Mouse (Mus musculus) fibroblast of lung, adult 2 months (primary cell): ENCODE measurements around the gene Cmtm6.

ENCODE experiments used
- DNase-seq: peaks from one replicate; pipeline ENCODE4 v3.0.0-alpha.2; 2011; ENCODE audit warnings: low read depth

Cmtm6 gene

GRCm38 (mm10) chr9:114729911-114730805, 758 bp upstream of the Cmtm6 start:
- no peak for DNase-seq

DNA sequence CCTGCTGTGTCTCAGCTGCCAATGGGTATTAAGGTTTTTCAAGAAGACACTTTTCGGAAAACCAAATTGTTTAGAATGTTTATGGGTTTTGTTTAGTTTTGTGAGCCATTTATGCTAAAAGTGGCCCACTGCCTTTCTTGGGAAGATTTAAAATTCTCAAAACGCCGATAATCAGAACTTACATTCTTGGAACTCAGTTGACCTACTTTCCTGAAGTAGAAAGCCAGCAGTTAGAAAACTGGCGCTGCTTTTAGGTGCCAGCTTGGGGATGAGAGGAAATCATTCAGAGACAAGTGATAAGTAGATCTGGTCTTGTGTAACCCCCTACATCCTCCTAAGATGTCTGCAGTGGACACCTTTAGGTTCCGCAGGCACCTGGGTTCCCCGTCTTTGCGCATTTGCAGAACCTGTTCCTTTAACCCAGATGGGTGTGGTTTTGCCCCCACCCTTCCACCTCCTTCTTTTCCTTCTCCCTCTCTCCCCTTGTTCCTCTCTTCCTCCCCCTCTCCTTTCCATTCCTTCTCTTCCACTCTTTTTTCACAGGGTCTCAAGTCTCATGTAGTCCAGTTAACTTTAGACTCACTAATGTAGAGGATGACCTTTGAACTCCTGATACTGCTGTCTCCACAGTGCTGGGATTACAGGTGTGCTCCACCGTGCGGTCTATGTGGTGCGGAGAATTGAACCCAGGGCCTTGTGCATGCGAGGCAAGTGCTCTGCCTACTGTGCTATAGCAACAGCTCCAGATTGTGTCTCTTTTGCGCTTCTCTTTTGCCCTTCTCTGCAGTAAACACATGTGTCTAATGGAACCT, 1.2 kb downstream of the Cmtm6 start:
- DNase-seq: no peak

- DNase-seq: no peak
These were observed 2.3 kb downstream of the Cmtm6 start for GRCm38 (mm10) chr9:114733238-114733637.

- DNase-seq: no peak
These were observed 5.5 kb downstream of the Cmtm6 start for GRCm38 (mm10) chr9:114736442-114736841.

- no peak for DNase-seq
These were observed 9.4 kb downstream of the Cmtm6 start for GRCm38 (mm10) chr9:114740336-114740735.

DNA sequence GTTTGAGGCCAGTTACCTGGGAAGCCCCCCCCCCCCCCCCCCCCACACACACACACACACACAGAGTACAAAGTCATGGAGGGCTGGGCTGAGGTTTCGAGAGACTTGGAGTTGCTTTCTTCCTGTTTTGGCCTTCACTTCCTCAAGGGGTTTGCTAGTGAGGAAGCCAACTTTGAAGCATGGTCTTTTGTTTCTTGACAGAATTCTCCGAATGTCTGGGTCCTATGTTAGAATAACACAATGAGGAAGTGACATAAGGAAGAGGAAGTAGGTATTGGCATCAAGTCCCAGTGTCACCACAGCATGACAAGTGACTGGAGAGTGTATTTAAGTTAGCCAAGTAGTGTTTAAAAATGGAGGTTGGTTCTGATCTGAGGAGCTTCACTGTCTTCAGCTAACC, 11.8 kb downstream of the Cmtm6 start:
- DNase-seq: no peak

- no peak for DNase-seq
These were observed 14.2 kb downstream of the Cmtm6 start for GRCm38 (mm10) chr9:114745163-114745562.

DNA sequence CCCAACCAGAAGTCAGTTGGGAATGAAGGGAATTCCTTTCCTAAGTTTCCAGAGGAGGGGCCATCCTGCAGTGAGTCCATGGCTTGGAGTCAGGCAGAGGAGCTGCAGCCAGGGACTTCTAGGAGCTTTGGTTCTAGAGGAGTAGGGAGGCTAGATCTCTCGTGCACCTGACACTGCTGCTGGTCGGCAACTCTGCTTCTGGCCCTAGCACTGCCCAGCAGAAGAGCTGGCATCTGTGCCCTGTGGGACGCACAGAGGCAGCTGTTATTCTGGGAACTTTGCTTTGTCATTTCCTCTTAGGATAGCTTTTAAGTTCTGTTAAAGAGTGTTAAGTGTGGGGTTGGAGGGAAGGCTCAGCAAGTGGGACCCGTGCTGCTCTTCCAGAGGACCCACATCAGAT, 14.7 kb downstream of the Cmtm6 start:
- no peak for DNase-seq

DNA sequence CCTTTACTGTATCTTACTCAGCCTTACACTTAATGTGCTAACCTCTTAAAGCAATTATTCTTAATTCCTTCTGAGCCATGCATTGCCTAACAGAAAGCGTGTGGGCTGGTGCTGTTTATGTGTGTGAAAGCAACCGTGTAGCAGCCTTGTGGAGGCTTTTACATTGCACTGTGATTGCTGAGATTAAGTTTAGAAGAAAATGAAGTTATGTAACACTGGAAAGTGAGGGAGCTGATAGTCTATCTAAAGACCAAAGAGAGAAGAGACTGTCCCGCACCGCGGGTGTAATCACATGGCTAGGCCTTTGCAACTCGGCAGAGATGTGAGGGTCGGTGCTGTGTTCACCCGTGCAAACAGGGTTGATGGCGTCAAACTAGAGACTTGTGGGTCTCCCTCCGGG, 16.1 kb downstream of the Cmtm6 start:
- no peak for DNase-seq

DNA sequence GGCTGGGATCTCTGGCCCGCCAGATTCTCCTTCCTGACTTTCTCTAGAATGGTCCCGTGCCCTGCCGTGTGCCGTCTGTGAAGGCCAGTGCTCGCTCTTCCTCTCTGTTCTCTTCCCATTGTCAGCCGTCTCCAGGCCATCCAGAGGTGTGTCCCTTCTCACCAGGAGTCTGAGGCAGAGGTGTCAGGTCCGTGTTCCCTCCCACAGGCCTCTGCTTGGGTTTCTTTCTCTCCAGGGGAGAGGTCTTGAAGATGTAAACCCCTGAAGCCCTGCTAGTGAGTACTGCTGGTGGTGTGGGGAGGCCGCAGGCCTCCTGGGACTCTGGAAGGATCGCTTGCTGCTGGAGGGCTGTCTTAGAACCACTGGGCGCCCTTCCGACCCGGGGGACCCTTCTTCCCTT, 16.6 kb downstream of the Cmtm6 start:
- no peak for DNase-seq

DNA sequence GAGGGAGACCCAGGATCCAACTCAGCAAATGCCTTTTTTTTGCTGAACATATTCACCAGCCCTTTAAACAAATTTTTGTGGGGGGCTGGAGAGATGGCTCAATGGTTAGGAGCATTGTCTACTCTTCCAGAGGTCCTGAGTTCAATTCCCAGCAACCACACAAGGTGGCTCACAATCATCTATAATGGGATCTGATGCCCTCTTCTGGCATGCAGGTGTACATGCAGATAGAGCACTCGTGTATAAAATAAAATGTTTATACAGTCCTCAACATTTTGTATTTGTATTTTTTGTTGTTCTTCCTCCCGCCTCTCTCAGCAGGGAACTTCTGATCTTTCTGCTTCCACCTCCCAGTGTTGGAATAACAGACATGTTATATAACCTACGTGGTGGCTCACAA, 20.7 kb downstream of the Cmtm6 start:
- no peak for DNase-seq

DNA sequence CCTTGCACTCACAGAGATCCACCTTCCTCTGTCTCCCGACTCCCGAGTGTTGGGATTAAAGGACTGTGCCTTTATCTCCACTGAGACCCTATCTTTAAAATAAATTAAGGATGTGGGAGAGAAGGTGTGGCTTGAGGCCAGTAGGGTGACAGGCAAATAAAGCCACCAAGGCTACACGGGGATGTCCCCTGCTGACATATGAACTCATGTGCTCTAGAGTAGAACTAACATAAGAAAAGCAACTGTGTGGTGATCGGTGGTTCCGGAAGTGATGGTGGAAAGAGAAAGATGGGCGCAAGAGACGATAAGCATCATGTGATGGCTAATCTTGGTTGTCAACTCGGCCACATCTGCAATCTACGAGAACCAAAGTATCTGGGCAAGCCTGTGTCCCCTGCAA, 21.4 kb downstream of the Cmtm6 start:
- DNase-seq: no peak

DNA sequence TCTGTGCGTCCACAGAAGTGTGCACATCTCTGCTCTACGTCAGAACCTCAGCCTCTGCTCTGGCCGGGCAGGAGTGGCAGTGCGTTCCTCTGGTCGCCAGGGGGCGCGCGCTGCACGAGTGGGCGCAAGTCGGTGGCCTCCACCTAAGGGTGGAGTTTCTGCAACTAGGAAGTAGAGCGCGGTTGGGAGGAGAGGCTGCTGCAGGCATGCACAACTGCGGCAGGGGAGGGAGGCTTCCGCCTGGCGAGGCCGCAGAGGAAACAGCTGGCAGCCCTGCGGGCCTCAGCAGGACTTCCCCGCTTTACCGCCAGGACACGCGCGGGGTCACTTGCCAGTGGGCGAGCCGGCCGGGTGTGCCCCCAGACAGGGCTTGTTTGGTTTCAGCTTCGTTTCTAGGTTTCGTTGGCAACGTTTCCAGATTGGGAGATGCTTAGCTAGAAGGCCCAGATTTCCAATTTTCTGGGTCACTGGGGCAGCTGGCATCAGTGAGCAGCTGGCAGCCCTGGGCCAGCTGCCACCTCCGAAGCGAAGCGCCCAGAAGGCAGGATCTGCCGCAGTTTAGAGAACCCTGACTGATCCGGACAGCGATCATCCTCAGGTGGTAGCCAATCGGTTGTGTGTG, 22.1 kb downstream of the Cmtm6 start:
- DNase-seq: peak; percentile 86

DNA sequence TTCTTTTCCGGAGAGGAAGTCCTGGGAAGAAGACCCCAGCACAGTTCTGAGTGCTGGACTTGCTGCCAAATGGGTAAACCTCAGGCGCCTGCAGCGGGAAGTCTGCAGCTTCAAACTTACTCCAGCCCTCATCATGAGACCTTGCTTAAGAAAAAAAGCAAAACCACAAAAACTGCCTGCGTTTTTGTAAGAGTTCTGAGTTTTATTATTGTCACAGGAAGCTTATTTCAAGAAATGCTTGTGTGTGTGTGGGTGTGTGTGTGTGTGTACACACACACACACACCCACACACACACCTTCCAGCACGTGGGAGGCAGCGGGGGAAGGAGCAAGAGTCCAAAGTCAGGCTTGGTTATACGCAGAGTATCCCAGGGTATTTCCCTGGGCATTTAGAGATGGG, 27.4 kb downstream of the Cmtm6 start:
- DNase-seq: no peak

DNA sequence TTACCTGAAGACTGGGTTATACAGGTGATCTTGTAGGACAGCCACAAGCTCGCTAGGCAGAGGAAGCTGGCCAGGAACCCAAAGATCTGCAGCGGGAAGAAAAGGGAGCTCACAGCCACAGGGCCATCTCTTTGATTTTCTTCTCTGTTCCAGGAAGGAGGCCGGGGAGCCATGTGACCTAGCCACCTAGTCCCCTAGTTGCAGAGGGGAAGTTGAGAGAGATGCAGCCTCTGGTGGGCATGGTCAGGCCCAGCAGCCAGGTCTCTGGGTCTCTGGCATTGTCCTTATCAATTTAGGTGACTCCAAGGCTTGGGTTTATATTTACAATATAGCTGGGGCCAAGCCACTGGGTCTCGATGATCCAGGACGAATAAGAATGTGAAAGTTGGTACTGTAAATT, 27.9 kb downstream of the Cmtm6 start:
- no peak for DNase-seq

- DNase-seq: no peak
These were observed 29.0 kb downstream of the Cmtm6 start for GRCm38 (mm10) chr9:114759886-114760285.

GRCm38 (mm10) chr9:114760353-114760752, 29.4 kb downstream of the Cmtm6 start:
- DNase-seq: no peak

- DNase-seq: no peak
These were observed 30.9 kb downstream of the Cmtm6 start for GRCm38 (mm10) chr9:114761848-114762247.

DNA sequence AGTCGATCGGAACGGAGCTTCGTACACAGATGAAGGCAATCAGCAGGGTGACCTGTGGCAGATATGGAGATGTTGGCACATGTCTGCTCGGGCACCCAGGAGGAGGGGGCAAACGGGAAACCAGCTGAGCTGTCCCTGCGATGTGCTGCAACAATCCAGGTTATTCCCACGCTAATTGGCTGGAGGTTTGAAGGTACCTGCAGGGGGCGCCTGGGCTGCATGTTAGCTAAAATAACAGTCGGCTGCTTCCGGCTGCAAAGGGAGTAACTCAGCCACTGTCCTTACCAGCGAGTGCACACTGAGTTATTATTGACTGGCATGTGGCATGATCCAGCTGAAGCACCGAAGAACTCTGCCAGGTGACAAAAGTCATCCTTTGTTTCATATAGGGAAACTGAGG, 32.4 kb downstream of the Cmtm6 start:
- no peak for DNase-seq

- DNase-seq: no peak
These were observed 36.1 kb downstream of the Cmtm6 start for GRCm38 (mm10) chr9:114767030-114767429.

GRCm38 (mm10) chr9:114767507-114767906, 36.6 kb downstream of the Cmtm6 start:
- no peak for DNase-seq

DNA sequence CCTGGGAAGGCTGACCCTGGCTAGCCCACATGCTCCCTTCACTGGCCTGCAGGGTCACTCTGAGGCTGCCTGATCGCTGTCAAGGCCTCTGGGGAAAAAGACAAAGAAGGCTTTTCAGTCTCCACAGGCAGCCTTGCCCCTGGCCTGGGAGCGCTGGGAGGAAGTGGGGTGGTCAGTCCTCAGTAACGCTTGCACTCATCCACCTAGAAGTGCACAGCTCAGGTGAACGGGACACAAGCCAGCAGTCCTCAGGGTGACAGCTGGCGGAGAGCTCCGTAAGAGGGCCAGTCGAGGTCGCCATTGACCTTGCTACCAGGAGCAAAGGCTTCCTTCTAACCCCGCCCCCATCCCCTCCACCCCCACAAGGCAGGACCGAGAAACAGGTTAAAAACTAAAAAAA, 37.1 kb downstream of the Cmtm6 start:
- DNase-seq: no peak

GRCm38 (mm10) chr9:114770224-114770623, 39.3 kb downstream of the Cmtm6 start:
- DNase-seq: no peak
